Mouse (Mus musculus): ENCODE data around the gene Aspdh. TPM values are rescaled to one million over a fixed set of nuclear protein-coding genes. Genes with fewer than 3 reads are reported as not detected.

Aspdh gene
- polyA plus RNA-seq, 1 experiment from 2014 or later: 0.28 TPM

DNA sequence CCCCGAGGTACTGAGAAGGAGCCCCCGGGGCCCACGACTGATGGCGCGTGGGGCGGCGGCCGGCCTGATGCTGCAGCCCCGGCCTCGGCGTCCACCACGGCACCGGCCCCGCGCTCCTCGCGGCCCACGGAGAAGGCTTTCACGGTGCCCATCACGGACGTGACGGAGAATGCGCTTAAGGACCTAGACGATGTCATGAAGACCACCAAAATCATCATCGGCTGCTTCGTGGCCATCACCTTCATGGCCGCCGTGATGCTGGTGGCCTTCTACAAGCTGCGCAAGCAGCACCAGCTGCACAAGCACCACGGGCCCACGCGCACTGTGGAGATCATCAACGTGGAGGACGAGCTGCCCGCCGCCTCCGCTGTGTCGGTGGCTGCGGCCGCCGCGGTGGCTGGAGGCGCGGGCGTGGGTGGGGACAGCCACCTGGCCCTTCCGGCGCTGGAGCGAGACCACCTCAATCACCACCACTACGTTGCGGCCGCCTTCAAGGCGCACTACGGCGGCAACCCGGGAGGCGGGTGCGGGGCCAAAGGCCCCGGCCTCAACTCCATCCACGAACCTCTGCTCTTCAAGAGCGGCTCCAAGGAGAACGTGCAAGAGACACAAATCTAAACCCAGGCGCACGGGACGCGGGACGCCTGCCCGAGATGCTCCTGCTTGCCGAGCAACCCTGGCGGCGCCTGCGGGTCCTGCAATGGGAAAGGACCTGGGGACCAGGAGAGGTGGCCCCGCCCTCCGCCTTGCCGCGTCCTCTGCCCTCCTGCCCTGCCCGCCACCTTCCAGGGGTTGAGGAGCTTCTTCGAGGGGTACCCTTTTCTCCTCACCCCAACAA lies 2.8 kb upstream of the Aspdh start:
- peak overlapping the region; percentile 48 for H3K4me2 ChIP-seq
- DNase-seq: peak; percentile 71
- H3K4me1 ChIP-seq (ENCODE audit: insufficient read depth): no peaks in the 10 kb centered on the region
- no peaks in the 10 kb centered on the region for H3K9me3 ChIP-seq (ENCODE audit: low read depth, low read length)
- TF ChIP-seq CTCF (IDR thresholded peaks at IDR 0.05; ENCODE audit: low read depth): peak; percentile 61
- H3K36me3 ChIP-seq (ENCODE audit: insufficient read depth): no peaks in the 10 kb centered on the region
- WGBS: 14% methylated on average over 77 of the region's 77 CpGs
- peak overlapping the region; percentile 22 for H3K4me3 ChIP-seq (ENCODE audit: low read depth, low read length)
- peaks cover 53% of the 10 kb centered on the region for H3K27me3 ChIP-seq (ENCODE audit: insufficient read depth, low read length)
- H3K27ac ChIP-seq (ENCODE audit: low read depth): no peak overlapping the region
- no peak overlapping the region for H3K9ac ChIP-seq
- ATAC-seq (ENCODE audit: insufficient read depth): no peak

- 32% methylated on average over 8 of the region's 8 CpGs for WGBS
- ATAC-seq (ENCODE audit: insufficient read depth) (no peak), DNase-seq (no peak)
- no peak for TF ChIP-seq CTCF (IDR thresholded peaks at IDR 0.05; ENCODE audit: low read depth)
- Histone ChIP-seq H3K27me3 (ENCODE audit: insufficient read depth, low read length) (peaks cover 53% of the 10 kb centered on the region), H3K4me3 (ENCODE audit: low read depth, low read length) (no peak overlapping the region), H3K36me3 (ENCODE audit: insufficient read depth) (no peaks in the 10 kb centered on the region), H3K9me3 (ENCODE audit: low read depth, low read length) (no peaks in the 10 kb centered on the region), H3K27ac (ENCODE audit: low read depth) (no peak overlapping the region), H3K4me1 (ENCODE audit: insufficient read depth) (no peaks in the 10 kb centered on the region), H3K4me2 (no peak overlapping the region; the same call in 1 of the 2 replicates), H3K9ac (no peak overlapping the region)
Observed at GRCm38 (mm10) chr7:44463056-44463425, 2.1 kb upstream of the Aspdh start.

DNA sequence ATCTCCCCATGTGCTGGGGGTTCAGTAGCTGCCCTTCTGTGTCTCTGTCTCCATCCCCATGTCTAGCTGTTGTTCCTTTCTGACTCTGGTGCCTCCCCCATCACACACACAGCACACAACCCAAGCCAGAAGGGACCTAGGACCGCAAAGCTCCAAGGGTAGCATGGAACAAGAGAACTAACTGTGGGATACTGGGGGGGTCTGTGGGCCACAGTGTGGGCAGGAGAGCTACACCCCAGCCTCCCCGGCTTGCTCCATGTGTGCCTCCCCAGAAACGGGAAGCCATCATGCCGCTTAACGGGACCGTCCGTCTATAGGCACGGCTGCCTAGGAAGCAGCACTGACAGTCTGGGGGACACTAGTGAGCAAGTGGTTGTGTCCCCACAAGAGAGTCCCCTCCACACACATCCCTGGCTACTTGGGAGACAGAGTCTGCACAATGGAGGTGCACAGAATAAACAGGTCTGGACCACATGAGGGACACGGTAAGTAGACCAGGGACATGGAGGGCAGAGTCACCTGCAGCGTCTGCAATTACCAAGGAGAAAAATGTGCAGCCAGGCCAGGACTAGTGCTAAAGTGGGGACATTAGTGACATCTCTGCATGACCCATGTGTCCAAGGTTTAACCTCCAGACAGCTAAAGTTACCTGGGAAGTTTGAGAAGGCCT lies 1.5 kb upstream of the Aspdh start:
- TF ChIP-seq CTCF (IDR thresholded peaks at IDR 0.05; ENCODE audit: low read depth): no peak
- WGBS: 83% methylated on average over 10 of the region's 10 CpGs
- H3K27me3 ChIP-seq (ENCODE audit: insufficient read depth, low read length): peaks cover 53% of the 10 kb centered on the region

GRCm38 (mm10) chr7:44464511-44464910 lies 680 bp upstream of the Aspdh start:
- peaks cover 50% of the 10 kb centered on the region for H3K27me3 ChIP-seq (ENCODE audit: insufficient read depth, low read length)
- H3K36me3 ChIP-seq (ENCODE audit: insufficient read depth): no peaks in the 10 kb centered on the region
- H3K4me1 ChIP-seq (ENCODE audit: insufficient read depth): peaks cover 9% of the 10 kb centered on the region; the same call in 1 of the 2 replicates
- no peak for ATAC-seq (ENCODE audit: insufficient read depth)
- no peaks in the 10 kb centered on the region for H3K9me3 ChIP-seq (ENCODE audit: low read depth, low read length)
- H3K4me2 ChIP-seq: no peak overlapping the region
- DNase-seq: no peak
- no peak for TF ChIP-seq CTCF (IDR thresholded peaks at IDR 0.05; ENCODE audit: low read depth)
- no peak overlapping the region for H3K9ac ChIP-seq
- WGBS: 24% methylated on average over 4 of the region's 4 CpGs
- H3K4me3 ChIP-seq (ENCODE audit: low read depth, low read length): no peak overlapping the region
- no peak overlapping the region for H3K27ac ChIP-seq (ENCODE audit: low read depth)

More for the DNA sequence above, 1.5 kb upstream of the Aspdh start:
- Histone ChIP-seq H3K4me2 (no peak overlapping the region), H3K4me3 (ENCODE audit: low read depth, low read length) (no peak overlapping the region), H3K9me3 (ENCODE audit: low read depth, low read length) (no peaks in the 10 kb centered on the region), H3K27ac (ENCODE audit: low read depth) (no peak overlapping the region), H3K4me1 (ENCODE audit: insufficient read depth) (0 out of 2 replicates have a peak, but pooled peaks cover 1% of the 10 kb centered on the region), H3K36me3 (ENCODE audit: insufficient read depth) (no peaks in the 10 kb centered on the region), H3K9ac (no peak overlapping the region)
- ATAC-seq (ENCODE audit: insufficient read depth): no peak
- no peak for DNase-seq

DNA sequence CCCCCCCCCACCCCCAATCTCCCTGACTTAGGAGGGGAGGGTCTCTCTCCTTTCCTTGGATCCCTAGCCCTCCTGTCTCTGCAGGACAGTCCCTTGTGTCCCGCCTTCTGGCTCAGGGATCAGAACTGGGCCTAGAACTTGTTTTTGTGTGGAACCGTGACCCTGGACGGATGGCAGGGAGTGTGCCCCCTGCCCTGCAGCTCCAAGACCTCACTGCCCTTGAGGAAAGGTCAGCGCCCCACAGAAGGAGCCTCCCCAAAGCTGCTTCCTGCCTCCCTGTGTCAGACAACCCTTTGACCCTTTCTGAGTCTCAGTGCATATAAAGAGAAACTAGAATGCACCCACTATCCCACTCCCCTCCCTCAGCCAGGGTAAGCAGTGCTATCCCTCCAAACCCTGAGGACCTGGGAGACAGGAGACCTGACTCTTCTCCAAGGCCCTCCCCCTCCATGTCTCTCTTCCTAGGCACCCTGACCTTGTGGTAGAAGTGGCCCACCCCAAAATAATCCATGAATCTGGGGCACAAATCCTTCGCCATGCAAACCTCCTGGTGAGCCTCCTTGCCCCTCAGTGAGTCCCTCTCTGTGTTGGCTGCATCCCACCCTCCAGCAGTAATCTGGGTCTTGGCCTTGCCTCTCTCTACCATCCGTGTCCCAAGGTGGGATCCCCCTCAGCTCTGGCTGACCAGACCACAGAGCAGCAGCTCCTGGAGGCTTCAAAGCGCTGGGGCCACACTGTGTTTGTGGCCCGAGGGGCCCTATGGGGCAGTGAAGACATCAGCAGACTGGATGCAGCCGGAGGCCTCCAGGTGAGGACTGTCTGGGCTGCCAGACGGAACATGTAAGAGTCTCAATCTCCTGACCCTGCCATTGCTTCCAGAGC lies 1.1 kb downstream of the Aspdh start:
- Histone ChIP-seq H3K27ac (ENCODE audit: low read depth) (no peak overlapping the region), H3K4me1 (ENCODE audit: insufficient read depth) (peaks cover 10% of the 10 kb centered on the region; the same call in 1 of the 2 replicates), H3K4me3 (ENCODE audit: low read depth, low read length) (no peak overlapping the region), H3K27me3 (ENCODE audit: insufficient read depth, low read length) (peaks cover 34% of the 10 kb centered on the region), H3K9me3 (ENCODE audit: low read depth, low read length) (no peaks in the 10 kb centered on the region), H3K4me2 (no peak overlapping the region), H3K9ac (no peak overlapping the region), H3K36me3 (ENCODE audit: insufficient read depth) (no peaks in the 10 kb centered on the region)
- no peak for ATAC-seq (ENCODE audit: insufficient read depth)
- WGBS: 76% methylated on average over 10 of the region's 10 CpGs
- no peak for DNase-seq
- TF ChIP-seq CTCF (IDR thresholded peaks at IDR 0.05; ENCODE audit: low read depth): no peak

DNA sequence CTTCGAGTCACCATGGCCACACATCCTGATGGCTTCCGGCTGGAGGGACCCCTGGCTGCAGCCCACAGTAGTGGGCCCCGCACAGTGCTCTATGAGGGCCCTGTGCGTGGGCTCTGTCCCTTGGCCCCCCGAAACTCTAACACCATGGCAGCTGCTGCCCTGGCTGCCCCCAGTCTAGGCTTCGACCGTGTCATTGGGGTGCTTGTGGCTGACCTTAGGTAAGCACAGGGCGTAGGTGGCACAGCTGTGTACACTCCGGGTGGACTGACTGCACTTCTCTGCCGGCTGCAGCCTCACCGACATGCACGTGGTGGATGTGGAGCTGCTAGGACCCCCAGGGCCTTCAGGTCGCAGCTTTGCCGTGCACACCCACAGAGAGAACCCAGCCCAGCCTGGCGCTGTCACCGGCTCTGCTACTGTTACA lies 1.7 kb downstream of the Aspdh start:
- no peaks in the 10 kb centered on the region for H3K36me3 ChIP-seq (ENCODE audit: insufficient read depth)
- H3K9ac ChIP-seq: no peak overlapping the region

More for the DNA sequence above, 1.7 kb downstream of the Aspdh start:
- no peaks in the 10 kb centered on the region for H3K9me3 ChIP-seq (ENCODE audit: low read depth, low read length)
- no peak overlapping the region for H3K27ac ChIP-seq (ENCODE audit: low read depth)
- H3K4me1 ChIP-seq (ENCODE audit: insufficient read depth): peaks cover 13% of the 10 kb centered on the region; the same call in 1 of the 2 replicates
- TF ChIP-seq CTCF (IDR thresholded peaks at IDR 0.05; ENCODE audit: low read depth): no peak
- H3K4me3 ChIP-seq (ENCODE audit: low read depth, low read length): no peak overlapping the region
- no peak for DNase-seq
- H3K4me2 ChIP-seq: peak overlapping the region; percentile 44
- H3K27me3 ChIP-seq (ENCODE audit: insufficient read depth, low read length): peaks cover 27% of the 10 kb centered on the region
- no peak for ATAC-seq (ENCODE audit: insufficient read depth)
- 79% methylated on average over 16 of the region's 16 CpGs for WGBS
